10 mouse cellular contexts compared by ENCODE assay signal in genomic region chr2:68404274-68405162, GRCm38 (mm10).
DNase-seq lines count a peak whose midpoint lies in the region; ATAC-seq and TF ChIP-seq lines count a peak whose summit lies in the region.
"Had no signal": no experiment of that assay in that cellular context is flagged by ENCODE, and none has a peak within 500 bp of the region (broad histone marks: within the 10 kb centered on the region; RNA-seq: fewer than 3 reads in every experiment).

No protein-coding gene starts in this region.

- ATAC-seq in intestine, embryonic 14.5 days (replicated peaks; ENCODE audit: low FRiP score, low TSS enrichment, low read depth), result no peak
- no peak for ATAC-seq in intestine, postnatal 0 days
- peak; percentile 41 for ATAC-seq in hindbrain, embryonic 11.5 days (ENCODE audit: low FRiP score)
- ATAC-seq in midbrain, embryonic 11.5 days (ENCODE audit: low FRiP score), result no peak
- ATAC-seq: CD4-positive, CD25-positive, alpha-beta regulatory T cell, adult 4 months had no signal

- H3K4me3 ChIP-seq in intestine, embryonic 14.5 days (ENCODE audit: low read depth, low read length), result no peak overlapping the region
- H3K4me3 ChIP-seq in intestine, postnatal 0 days (ENCODE audit: low read depth, low read length), result no peak overlapping the region
- no peak overlapping the region for H3K4me3 ChIP-seq in hindbrain, embryonic 11.5 days (ENCODE audit: low read depth, low read length)
- no peak overlapping the region for H3K4me3 ChIP-seq in midbrain, embryonic 11.5 days (ENCODE audit: low read depth, low read length)

- 44% methylated on average over 18 of the region's 18 CpGs for WGBS in intestine, embryonic 14.5 days
- 68% methylated on average over 18 of the region's 18 CpGs for WGBS in intestine, postnatal 0 days
- 46% methylated on average over 18 of the region's 18 CpGs for WGBS in hindbrain, embryonic 11.5 days
- WGBS in midbrain, embryonic 11.5 days, result 41% methylated on average over 18 of the region's 18 CpGs

- H3K4me1 ChIP-seq in intestine, embryonic 14.5 days (replicated peaks; ENCODE audit: control insufficient read depth, insufficient read depth, low read length), result peaks cover 43% of the 10 kb centered on the region
- 0 out of 2 replicates have a peak, but pooled peaks cover 3% of the 10 kb centered on the region for H3K4me1 ChIP-seq in intestine, postnatal 0 days (replicated peaks; ENCODE audit: control insufficient read depth, insufficient read depth, low read length)
- H3K4me1 ChIP-seq in hindbrain, embryonic 11.5 days (replicated peaks; ENCODE audit: control insufficient read depth, insufficient read depth, low read length), result peaks cover 18% of the 10 kb centered on the region
- peaks cover 43% of the 10 kb centered on the region for H3K4me1 ChIP-seq in midbrain, embryonic 11.5 days (ENCODE audit: control insufficient read depth, insufficient read depth, low read length)

- DNase-seq in intestine, embryonic 14.5 days (ENCODE audit: low spot score), result no peak
- peak; percentile 36 for DNase-seq in embryo, embryonic 11.5 days (ENCODE audit: low read depth, low spot score)
- DNase-seq in hindbrain, embryonic 11.5 days (ENCODE audit: low spot score), result peak; percentile 31
- no peak for DNase-seq in midbrain, embryonic 11.5 days (ENCODE audit: low spot score, missing footprints)
- no peak for DNase-seq in layer of hippocampus, adult 9-10 months (ENCODE audit: low spot score)
- DNase-seq in yolk sac, embryonic 10.5 days (ENCODE audit: low spot score), result no peak
- DNase-seq in urinary bladder, adult 2 months (ENCODE audit: low spot score), result no peak
- DNase-seq: cerebellum, adult 18-20 months had no signal

- no peak for TF ChIP-seq CTCF in intestine, postnatal 0 days (IDR thresholded peaks at IDR 0.05; ENCODE audit: low read depth)

- H3K36me3 ChIP-seq in intestine, embryonic 14.5 days (ENCODE audit: control insufficient read depth, insufficient read depth, low read length), result no peaks in the 10 kb centered on the region
- no peaks in the 10 kb centered on the region; the same call in 1 of the 2 replicates for H3K36me3 ChIP-seq in intestine, postnatal 0 days (ENCODE audit: control insufficient read depth, insufficient read depth)
- no peaks in the 10 kb centered on the region for H3K36me3 ChIP-seq in hindbrain, embryonic 11.5 days (ENCODE audit: control insufficient read depth, insufficient read depth, low read length)
- H3K36me3 ChIP-seq in midbrain, embryonic 11.5 days (ENCODE audit: control insufficient read depth, insufficient read depth, low read length), result no peaks in the 10 kb centered on the region

- no peak overlapping the region for H3K27ac ChIP-seq in intestine, embryonic 14.5 days (ENCODE audit: low read depth)
- H3K27ac ChIP-seq in intestine, postnatal 0 days (ENCODE audit: low read depth, low read length), result no peak overlapping the region
- H3K27ac ChIP-seq in hindbrain, embryonic 11.5 days (ENCODE audit: low read depth, low read length), result peak overlapping the region; percentile 55; the same call in 1 of the 2 replicates
- H3K27ac ChIP-seq in midbrain, embryonic 11.5 days (ENCODE audit: low read depth, low read length), result peak overlapping the region; percentile 28

- H3K27me3 ChIP-seq in intestine, embryonic 14.5 days (replicated peaks; ENCODE audit: control insufficient read depth, insufficient read depth, low read length), result no peaks in the 10 kb centered on the region
- no peaks in the 10 kb centered on the region for H3K27me3 ChIP-seq in intestine, postnatal 0 days (replicated peaks; ENCODE audit: control insufficient read depth, insufficient read depth, low read length)
- H3K27me3 ChIP-seq in hindbrain, embryonic 11.5 days (ENCODE audit: control insufficient read depth, insufficient read depth, low read length), result no peaks in the 10 kb centered on the region
- no peaks in the 10 kb centered on the region for H3K27me3 ChIP-seq in midbrain, embryonic 11.5 days (ENCODE audit: control insufficient read depth, insufficient read depth, low read length)

- no peaks in the 10 kb centered on the region for H3K9me3 ChIP-seq in intestine, embryonic 14.5 days (ENCODE audit: control insufficient read depth, low read length)
- no peaks in the 10 kb centered on the region for H3K9me3 ChIP-seq in intestine, postnatal 0 days (ENCODE audit: control insufficient read depth)
- H3K9me3 ChIP-seq in hindbrain, embryonic 11.5 days (ENCODE audit: control insufficient read depth, low read length), result no peaks in the 10 kb centered on the region
- no peaks in the 10 kb centered on the region for H3K9me3 ChIP-seq in midbrain, embryonic 11.5 days (ENCODE audit: control insufficient read depth, low read length)

- peak overlapping the region; percentile 22 for H3K4me2 ChIP-seq in intestine, embryonic 14.5 days (ENCODE audit: low read length)
- H3K4me2 ChIP-seq in intestine, postnatal 0 days (replicated peaks; ENCODE audit: low read depth), result no peak overlapping the region
- H3K4me2 ChIP-seq in hindbrain, embryonic 11.5 days (replicated peaks; ENCODE audit: low read depth, low read length), result no peak overlapping the region
- H3K4me2 ChIP-seq in midbrain, embryonic 11.5 days, result peak overlapping the region; percentile 10; the same call in 1 of the 2 replicates

- no peak overlapping the region for H3K9ac ChIP-seq in intestine, embryonic 14.5 days (ENCODE audit: low read length)
- H3K9ac ChIP-seq in intestine, postnatal 0 days (ENCODE audit: low read depth, low read length), result no peak overlapping the region
- H3K9ac ChIP-seq in hindbrain, embryonic 11.5 days (ENCODE audit: low read depth, low read length), result no peak overlapping the region
- no peak overlapping the region for H3K9ac ChIP-seq in midbrain, embryonic 11.5 days (ENCODE audit: low read length)

Comparison
In these comparisons a context has a peak if more than half of its experiments do, and no peak if none do; other contexts are left out.
1. H3K4me2 ChIP-seq: peak in intestine, embryonic 14.5 days (single experiment) and midbrain, embryonic 11.5 days (single experiment); none in intestine, postnatal 0 days (single experiment) and hindbrain, embryonic 11.5 days (single experiment).
2. DNase-seq: peak in embryo, embryonic 11.5 days (single experiment) and hindbrain, embryonic 11.5 days (single experiment); none in intestine, embryonic 14.5 days (single experiment), midbrain, embryonic 11.5 days (single experiment), layer of hippocampus, adult 9-10 months (single experiment), yolk sac, embryonic 10.5 days (single experiment) and urinary bladder, adult 2 months (single experiment).
3. H3K27ac ChIP-seq: peak in hindbrain, embryonic 11.5 days (single experiment) and midbrain, embryonic 11.5 days (single experiment); none in intestine, embryonic 14.5 days (single experiment) and intestine, postnatal 0 days (single experiment).